Comparison of ENCODE assay signal across 9 mouse cellular contexts in genomic region chr19:18615680-18616240, GRCm38 (mm10). TPM values are rescaled to one million over a fixed set of nuclear protein-coding genes. Genes with fewer than 3 reads are reported as not detected.
DNase-seq lines count a peak whose midpoint lies in the region; ATAC-seq and TF ChIP-seq lines count a peak whose summit lies in the region.
"Had no signal": no experiment of that assay in that cellular context is flagged by ENCODE, and none has a peak within 500 bp of the region (broad histone marks: within the 10 kb centered on the region; RNA-seq: fewer than 3 reads in every experiment).

No protein-coding gene starts in this region.

- H3K4me3 ChIP-seq in liver, postnatal 0 days (ENCODE audit: low read depth, low read length) = no peak overlapping the region
- H3K4me3 ChIP-seq in liver, embryonic 11.5 days (ENCODE audit: low read depth, low read length) = no peak overlapping the region
- H3K4me3 ChIP-seq in cortical plate, adult 2 months (ENCODE audit: insufficient read depth, low read length) = no peak overlapping the region

- ATAC-seq in liver, postnatal 0 days = peak; percentile 18; the same call in 1 of the 2 replicates
- no peak for ATAC-seq in liver, embryonic 11.5 days (replicated peaks; ENCODE audit: low FRiP score)

- no peaks in the 10 kb centered on the region for H3K36me3 ChIP-seq in liver, postnatal 0 days (replicated peaks; ENCODE audit: insufficient read depth, low read length)
- H3K36me3 ChIP-seq in liver, embryonic 11.5 days (ENCODE audit: control insufficient read depth, insufficient read depth, low read length) = no peaks in the 10 kb centered on the region

- H3K9ac ChIP-seq in liver, postnatal 0 days (replicated peaks) = no peak overlapping the region
- no peak overlapping the region for H3K9ac ChIP-seq in liver, embryonic 11.5 days (ENCODE audit: low read depth, low read length)

- H3K4me1 ChIP-seq in liver, postnatal 0 days (ENCODE audit: insufficient read depth) = peaks cover 40% of the 10 kb centered on the region
- peaks cover 4% of the 10 kb centered on the region for H3K4me1 ChIP-seq in liver, embryonic 11.5 days (replicated peaks; ENCODE audit: control insufficient read depth, insufficient read depth, low read length)
- H3K4me1 ChIP-seq in cortical plate, adult 2 months (ENCODE audit: control insufficient read depth, insufficient read depth, low read length) = no peaks in the 10 kb centered on the region; the same call in 1 of the 2 replicates

- TF ChIP-seq POLR2A in cortical plate, adult 2 months (IDR thresholded peaks at IDR 0.05; ENCODE audit: extremely low read depth, insufficient read depth, low read length) = no peak

- peak overlapping the region; percentile 29 for H3K4me2 ChIP-seq in liver, postnatal 0 days (ENCODE audit: low read depth, low read length)
- no peak overlapping the region; the same call in 1 of the 2 replicates for H3K4me2 ChIP-seq in liver, embryonic 11.5 days

- peak overlapping the region; percentile 63 for H3K27ac ChIP-seq in liver, postnatal 0 days (ENCODE audit: low read depth)
- no peak overlapping the region; the same call in 1 of the 2 replicates for H3K27ac ChIP-seq in liver, embryonic 11.5 days (ENCODE audit: low read depth, low read length)
- peak overlapping the region; percentile 77 for H3K27ac ChIP-seq in cortical plate, adult 2 months (ENCODE audit: insufficient read depth, low read length)

- no peak for TF ChIP-seq EP300 in liver, postnatal 0 days (IDR thresholded peaks at IDR 0.05; ENCODE audit: low read depth)

- no peak for TF ChIP-seq CTCF in liver, postnatal 0 days (IDR thresholded peaks at IDR 0.05; ENCODE audit: low read depth)
- TF ChIP-seq CTCF in cortical plate, adult 2 months (IDR thresholded peaks at IDR 0.05; ENCODE audit: extremely low read depth, insufficient read depth, low read length) = no peak

- 45% methylated on average over 9 of the region's 9 CpGs for WGBS in liver, postnatal 0 days (ENCODE audit: insufficient replicate concordance)
- 65% methylated on average over 9 of the region's 9 CpGs for WGBS in liver, embryonic 11.5 days

- no peaks in the 10 kb centered on the region for H3K27me3 ChIP-seq in liver, postnatal 0 days (ENCODE audit: insufficient read depth, low read length)
- H3K27me3 ChIP-seq in liver, embryonic 11.5 days (replicated peaks; ENCODE audit: control insufficient read depth, insufficient read depth, low read length) = no peaks in the 10 kb centered on the region

- no peaks in the 10 kb centered on the region for H3K9me3 ChIP-seq in liver, postnatal 0 days (ENCODE audit: low read length)
- no peaks in the 10 kb centered on the region for H3K9me3 ChIP-seq in liver, embryonic 11.5 days (ENCODE audit: control insufficient read depth, low read length)

- DNase-seq in heart, adult 11 months = peak; percentile 93
- DNase-seq in heart, postnatal 4 days = no peak
- no peak for DNase-seq in liver, postnatal 0 days
- DNase-seq in liver, embryonic 11.5 days (ENCODE audit: low spot score) = no peak
- DNase-seq in kidney, postnatal 36 days = peak; percentile 27 to 43
- no peak for DNase-seq in urinary bladder, postnatal 10 days (ENCODE audit: low spot score)
- no peak for DNase-seq in embryo, embryonic 11 days
- DNase-seq: right cerebral cortex, postnatal 25 days had no signal

RNA-seq across cellular contexts. Expression of gene Ostf1, which starts 15.9 kb away (rescaled TPM):
- 10 to 100 TPM; 52.2 to 53.5 TPM for total RNA-seq in heart, postnatal 4 days (2021)
- polyA plus RNA-seq in liver, postnatal 0 days (2015; fragmentation: Nextera tagmentation; extraction: Ambion mirVana) = 87.5 and 93.7 TPM in 2 replicates
- polyA plus RNA-seq in liver, embryonic 11.5 days (2014; fragmentation: Nextera tagmentation; extraction: Ambion mirVana) = 86.8 and 92.2 TPM in 2 replicates
- 21.7 and 23.7 TPM in 2 replicates for polyA plus RNA-seq in cortical plate, adult 2 months (2012; rRNA removed)

RNA-seq across cellular contexts. Expression of gene Nmrk1, which starts 16.0 kb away (rescaled TPM):
- total RNA-seq in heart, postnatal 4 days (2021) = 1 to 10 TPM; 3.3 to 4.1 TPM
- polyA plus RNA-seq in liver, postnatal 0 days (2015; fragmentation: Nextera tagmentation; extraction: Ambion mirVana) = 10.9 and 12.6 TPM in 2 replicates
- 12.4 and 12.5 TPM in 2 replicates for polyA plus RNA-seq in liver, embryonic 11.5 days (2014; fragmentation: Nextera tagmentation; extraction: Ambion mirVana)
- 8.8 and 10.2 TPM in 2 replicates for polyA plus RNA-seq in cortical plate, adult 2 months (2012; rRNA removed)

RNA-seq across cellular contexts. Expression of gene Carnmt1, which starts 54.8 kb away (rescaled TPM):
- 10 to 100 TPM; 19.0 to 21.6 TPM for total RNA-seq in heart, postnatal 4 days (2021)
- polyA plus RNA-seq in liver, postnatal 0 days (2015; fragmentation: Nextera tagmentation; extraction: Ambion mirVana) = 13.2 and 15.5 TPM in 2 replicates
- polyA plus RNA-seq in liver, embryonic 11.5 days (2014; fragmentation: Nextera tagmentation; extraction: Ambion mirVana) = 44.7 and 45.1 TPM in 2 replicates
- polyA plus RNA-seq in cortical plate, adult 2 months (2012; rRNA removed) = 8.0 and 10.1 TPM in 2 replicates

Comparison
In these comparisons a context has a peak if more than half of its experiments do, and no peak if none do; other contexts are left out.
1. DNase-seq: peak in heart, adult 11 months (single experiment) and kidney, postnatal 36 days (2 of 2); none in heart, postnatal 4 days (single experiment), liver, postnatal 0 days (single experiment), liver, embryonic 11.5 days (single experiment), urinary bladder, postnatal 10 days (single experiment) and embryo, embryonic 11 days (single experiment).